Mouse (Mus musculus): ENCODE measurements around the gene Bicc1.

DNA sequence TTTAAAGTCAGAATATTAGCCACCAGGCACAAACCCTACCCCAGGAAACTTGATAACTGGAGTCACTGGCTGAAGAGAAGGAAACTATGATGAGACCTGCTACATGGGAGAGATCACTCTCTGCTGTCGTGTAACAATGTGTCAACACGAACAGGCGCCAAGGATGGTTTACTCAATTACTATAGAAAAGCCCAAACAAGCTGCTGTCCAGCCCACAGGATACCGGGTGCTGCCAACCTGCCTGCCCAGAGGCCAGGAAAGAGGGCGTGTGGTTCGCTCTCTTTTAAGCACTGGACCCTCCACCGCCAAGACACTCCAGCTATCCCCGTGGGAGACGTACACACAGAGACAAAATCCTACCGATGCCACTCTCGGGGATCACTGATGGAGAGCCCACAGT is 13.7 kb downstream of the Bicc1 start:
- TF ChIP-seq ZC3H11A (IDR thresholded peaks at IDR 0.05; ENCODE audit: borderline replicate concordance, low read depth, low read length) (no peak), MAFK (IDR thresholded peaks at IDR 0.05; ENCODE audit: insufficient read depth, low read depth, low read length) (no peak), ZNF384 (IDR thresholded peaks at IDR 0.05; ENCODE audit: low read depth, low read length) (no peak), HCFC1 (IDR thresholded peaks at IDR 0.05; ENCODE audit: borderline replicate concordance, insufficient read depth, low read length) (no peak)

Measured in ES-E14 (cell line).